Mouse (Mus musculus): ENCODE results near the gene Ubac2.
"Not testable (repeated sequence)": the region's sequence is repeated elsewhere in the genome, so short reads cannot be mapped to it uniquely, and the experiment has no call there.

The Ubac2 gene

DNA sequence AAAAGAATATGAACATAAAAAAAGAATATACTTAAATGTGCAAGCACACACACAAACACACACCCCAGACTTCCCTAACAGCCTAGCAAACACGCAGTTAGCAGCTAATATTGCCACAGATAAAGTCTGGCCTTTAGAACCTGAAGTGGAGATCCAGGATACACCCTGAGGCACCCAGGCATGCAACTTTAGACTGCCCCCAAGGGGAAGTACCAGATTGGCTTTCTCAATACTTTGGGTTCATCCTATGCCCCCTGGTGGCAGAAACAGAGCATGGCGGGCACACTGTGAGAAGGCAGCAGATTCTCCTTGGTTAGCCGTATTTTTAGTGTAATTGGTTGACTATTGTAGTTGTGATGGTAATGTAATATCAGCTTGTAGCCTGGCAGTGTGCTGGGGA, 182.2 kb downstream of the Ubac2 start:
- peak; percentile 92 for DNase-seq

DNA sequence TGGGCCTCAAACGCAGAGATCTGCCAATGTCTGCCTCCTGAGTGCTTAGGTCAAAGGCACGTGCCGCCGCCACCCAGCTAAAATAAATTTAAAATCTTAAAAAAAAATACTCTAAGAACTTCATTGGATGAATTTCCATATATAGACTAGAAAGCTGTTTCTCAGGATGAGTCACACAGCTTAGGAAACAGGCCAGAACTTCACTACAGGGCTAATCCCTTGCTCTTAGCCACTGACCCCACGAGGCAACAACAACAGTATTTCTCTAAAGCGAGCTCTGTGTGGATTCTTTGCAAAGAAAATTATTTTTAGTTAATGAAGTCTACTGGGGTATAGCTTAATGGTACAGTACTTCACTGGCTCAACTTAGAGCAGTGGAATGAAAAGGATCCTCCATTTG, 183.0 kb downstream of the Ubac2 start:
- no peak for DNase-seq

DNA sequence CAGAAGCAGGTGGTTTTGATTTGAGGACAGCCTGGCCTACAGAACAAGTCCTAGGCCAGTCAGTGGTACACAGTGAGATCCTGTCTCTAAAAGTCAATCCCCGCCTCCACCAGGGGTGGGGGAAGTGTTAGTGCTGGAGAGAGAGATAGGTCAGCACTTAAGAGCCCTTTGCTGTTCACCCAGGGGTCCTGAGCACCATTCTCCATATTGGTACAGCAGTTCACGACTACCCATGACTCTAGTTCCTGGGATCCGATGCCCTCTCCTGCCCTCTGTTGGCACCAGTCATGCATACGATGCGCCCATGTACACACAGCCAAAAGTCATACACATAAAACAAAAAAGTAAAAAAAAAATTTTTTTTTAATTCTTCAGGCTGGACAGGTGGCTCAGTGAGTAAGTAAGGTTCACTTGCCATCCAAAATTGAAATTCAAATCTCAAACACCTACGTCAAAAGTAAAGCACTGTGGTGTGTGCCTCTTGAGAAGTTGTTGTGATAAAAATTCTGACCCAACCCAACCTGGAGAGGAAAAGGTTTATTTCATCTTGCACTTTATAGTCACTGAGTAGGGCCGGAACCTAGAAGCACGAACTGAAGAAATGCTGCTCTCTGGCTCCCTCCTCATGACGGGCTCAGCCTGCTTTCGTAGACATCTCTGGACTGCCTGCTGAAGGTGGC, 184.1 kb downstream of the Ubac2 start:
- peak; percentile 50 for DNase-seq

DNA sequence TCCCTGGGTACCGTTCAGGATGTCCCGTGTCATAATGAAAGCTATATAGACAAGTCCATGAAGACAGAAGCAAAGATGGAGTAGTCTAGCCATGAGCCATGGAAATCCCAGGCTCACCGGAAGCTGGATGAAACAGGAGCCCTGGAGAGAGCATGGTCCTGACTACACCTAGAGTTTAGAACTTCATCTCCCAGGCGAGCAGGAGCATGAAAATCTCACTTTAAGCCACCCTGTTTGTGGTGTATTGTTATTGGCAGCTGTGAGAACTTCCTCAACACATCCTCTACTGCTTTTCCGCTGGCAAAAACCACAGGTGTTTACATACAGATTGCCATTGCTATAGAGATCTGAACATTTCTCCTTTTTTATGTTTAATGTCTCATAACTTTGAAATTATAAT, 185.2 kb downstream of the Ubac2 start:
- peak; percentile 53 for DNase-seq

DNA sequence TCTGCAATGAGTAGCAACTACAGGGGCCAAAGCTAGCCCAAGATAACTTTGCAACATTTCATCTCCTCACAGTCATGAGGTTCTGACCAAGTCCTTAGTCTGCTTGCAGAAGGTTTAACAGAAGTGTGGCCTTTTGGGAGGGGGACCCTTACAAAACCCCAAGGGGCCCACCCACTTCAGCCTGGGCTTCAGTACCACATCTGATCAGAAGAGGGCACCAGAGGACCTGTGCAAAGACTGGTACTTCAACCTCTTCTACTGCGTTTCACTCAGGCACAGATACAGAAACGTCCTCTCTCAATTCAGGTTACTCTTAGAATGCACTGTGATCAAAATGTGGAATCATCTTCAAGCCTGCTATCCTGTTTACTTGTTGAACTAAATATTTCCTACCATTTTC, 186.1 kb downstream of the Ubac2 start:
- DNase-seq: peak; percentile 88

DNA sequence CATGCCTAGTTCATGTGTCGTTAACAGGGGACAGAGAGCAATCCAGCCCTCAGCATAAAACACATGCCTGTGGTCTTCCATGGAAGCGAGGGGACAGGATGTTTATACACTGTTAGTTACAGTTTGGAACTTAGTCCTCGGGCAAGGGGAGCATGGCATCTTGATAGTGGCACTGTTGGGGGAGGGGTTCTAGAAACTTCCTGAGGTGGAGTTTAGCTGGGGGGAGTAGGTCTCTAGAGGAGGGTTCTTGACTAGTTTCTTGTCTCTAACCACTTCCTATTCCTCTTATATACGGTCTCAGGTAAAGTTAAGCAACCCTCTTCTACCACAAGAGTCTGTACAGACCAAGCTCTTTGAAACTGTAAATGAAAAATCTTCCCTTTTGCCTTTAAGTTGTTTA, 187.8 kb downstream of the Ubac2 start:
- DNase-seq: peak; percentile 80

DNA sequence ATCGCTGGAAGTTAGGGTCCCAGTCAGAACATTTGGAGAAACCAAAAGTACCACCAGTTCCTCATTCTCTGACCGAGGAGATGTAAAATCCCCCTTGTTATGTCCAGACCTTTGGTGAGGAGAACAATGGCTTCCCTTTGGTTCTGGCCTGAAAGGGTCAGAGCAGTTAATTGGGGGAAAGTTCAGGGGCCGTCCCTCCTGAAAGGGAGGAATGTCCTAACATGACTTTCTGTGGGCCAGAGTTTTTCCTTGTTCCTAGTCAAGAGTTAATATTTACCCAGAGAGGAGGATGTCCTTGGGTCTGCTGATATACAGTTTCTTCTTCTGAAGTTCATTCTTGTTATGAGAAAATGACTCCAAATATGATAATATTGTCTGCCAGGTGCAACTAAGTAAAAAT, 189.6 kb downstream of the Ubac2 start:
- DNase-seq: not testable (repeated sequence)

DNA sequence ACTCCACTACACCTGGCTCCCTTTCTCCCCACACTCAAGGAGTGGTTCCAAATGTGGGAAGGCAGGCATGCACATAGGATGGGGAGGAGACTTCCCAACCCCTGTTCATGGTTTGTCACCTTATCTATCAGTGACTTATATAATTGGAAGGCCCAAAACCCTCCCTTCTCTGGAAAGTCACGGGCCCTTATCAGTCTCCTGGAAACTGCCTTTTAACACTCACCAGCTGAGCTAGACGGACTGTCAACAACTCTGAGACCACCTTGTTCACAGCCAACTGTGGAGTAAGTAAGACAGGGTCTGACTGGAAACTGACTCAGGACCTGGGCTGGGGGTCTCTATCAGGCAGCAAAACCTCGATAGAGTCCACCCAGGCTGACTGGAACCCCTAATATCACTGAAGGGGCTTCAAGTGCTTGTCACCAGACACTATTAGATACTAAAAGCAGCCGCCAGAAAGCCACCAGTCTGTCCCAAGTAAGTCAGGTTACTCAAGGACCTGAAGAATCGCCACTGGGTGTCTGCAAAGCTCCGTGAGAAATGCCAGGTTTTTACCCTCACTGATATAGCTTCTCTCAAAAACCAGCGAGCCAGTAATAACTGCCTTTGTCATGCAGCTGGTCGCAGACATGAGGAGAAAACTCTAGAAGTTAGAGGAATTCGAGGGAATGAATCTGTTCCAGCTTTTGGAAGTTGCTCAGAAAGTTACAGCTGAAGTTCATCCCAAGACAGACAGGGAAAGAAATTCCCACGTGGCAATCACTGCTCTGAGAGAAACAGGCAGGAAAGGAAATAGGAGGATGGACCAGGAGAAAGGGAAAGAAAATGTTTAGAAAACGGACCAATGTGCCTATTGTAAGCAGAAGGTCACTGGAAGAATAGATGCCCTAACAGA, 190.6 kb downstream of the Ubac2 start:
- no peak for DNase-seq

DNA sequence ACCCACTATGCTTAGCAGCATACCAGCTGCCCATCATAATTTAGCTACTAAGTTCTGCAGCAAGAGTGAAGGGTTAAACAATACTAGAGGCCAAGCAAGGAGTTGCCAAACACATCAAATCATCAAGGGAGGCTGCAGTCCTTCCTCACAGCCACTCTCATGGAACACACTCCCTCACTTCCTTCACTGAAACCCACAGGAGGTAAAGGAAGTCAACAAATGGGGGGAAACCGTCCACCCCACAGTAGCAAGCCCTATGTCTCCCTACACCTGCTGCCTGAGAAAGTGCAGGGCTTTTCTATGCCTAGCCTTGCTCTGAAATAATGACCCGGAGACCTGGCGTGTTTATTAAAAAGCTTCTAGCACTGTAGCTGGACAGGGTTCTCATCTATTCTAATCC, 191.5 kb downstream of the Ubac2 start:
- peak; percentile 45 for DNase-seq

All from thymus, postnatal 14 days (tissue).